Mouse (Mus musculus) olfactory bulb, adult 2 months (tissue): ENCODE results near the gene Spns2.

ENCODE experiments used
- CTCF ChIP-seq: fragments of 200-500 bp; IDR thresholded peaks from 2 replicates; pipeline ENCODE4 v1.5.1; 2012; ENCODE audit warnings: low read depth, mild to moderate bottlenecking, low read length, moderate library complexity; ENCODE audit not compliant: insufficient read depth
- POLR2A ChIP-seq: fragments of 200-500 bp; IDR thresholded peaks from 2 replicates; pipeline ENCODE4 v1.6.1; 2012; ENCODE audit warnings: mild to moderate bottlenecking, low read depth, low read length, moderate library complexity; ENCODE audit not compliant: insufficient read depth

DNA sequence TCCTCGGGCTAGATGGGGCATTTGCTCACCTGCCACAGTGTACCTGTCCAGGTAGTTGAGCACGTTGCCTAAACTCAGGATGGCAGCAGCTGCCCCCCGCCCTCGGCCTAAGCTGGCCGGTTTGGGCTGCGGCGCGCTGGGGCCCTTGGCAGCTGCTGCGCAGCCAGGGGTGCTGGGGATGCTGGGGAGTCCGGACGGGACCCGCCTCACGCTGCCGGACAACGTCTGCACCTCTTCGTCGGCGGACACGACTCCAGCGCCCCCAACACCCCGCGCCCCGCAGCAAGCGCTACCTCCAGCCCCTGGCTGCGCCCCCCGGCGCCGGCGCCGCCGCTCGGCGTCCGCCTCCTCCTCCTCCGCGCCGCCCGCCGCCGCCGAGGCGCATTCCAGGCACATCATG lies 307 bp downstream of the Spns2 start:
- no peak for TF ChIP-seq CTCF
- TF ChIP-seq POLR2A, result no peak
